Mouse (Mus musculus): Measurements from ENCODE around the gene Actrt2.

- TF ChIP-seq CTCF (IDR thresholded peaks at IDR 0.05; ENCODE audit: low read depth) (no peak), EP300 (IDR thresholded peaks at IDR 0.05; ENCODE audit: low read depth) (no peak)
Observed at GRCm38 (mm10) chr4:154709391-154710107, 41.9 kb upstream of the Actrt2 start.
